Mouse (Mus musculus) gastrocnemius, adult 2 months (tissue): ENCODE measurements around the gene Cuedc1. TPM values are rescaled to one million over a fixed set of nuclear protein-coding genes. Genes with fewer than 3 reads are reported as not detected.
A peak's percentile ranks its signal among the peaks of the same experiment; 100 is the strongest.

Experiments used
- DNase-seq: peaks from one replicate; pipeline ENCODE4 v3.0.0; 2022
- H3K27ac ChIP-seq: fragments of 200-600 bp; 2 replicates; pipeline ENCODE4 v1.8.1; 2022; ENCODE audit warnings: mild to moderate bottlenecking
- H3K4me3 ChIP-seq: fragments of 200-600 bp; 2 replicates; pipeline ENCODE4 v1.8.1; 2022; ENCODE audit warnings: mild to moderate bottlenecking, moderate library complexity
- CTCF ChIP-seq: fragments of 200-600 bp; IDR thresholded peaks from 2 replicates; pipeline ENCODE4 v1.8.1; 2022; ENCODE audit warnings: antibody characterized with exemption, mild to moderate bottlenecking, moderate library complexity
- intact Hi-C: fragments of 180-260 bp; cut with DNase I; formaldehyde crosslinking; loops from one replicate; pipeline ENCODE4 v1.15.1; 2025
- total RNA-seq, 2 experiments: library from RNA; stranded (reverse); gene quantifications; 2 replicates each; pipeline ENCODE4 v1.2.3; 2021

Cuedc1 gene
- total RNA-seq, 2 experiments from 2014 or later, result 101 to 127 TPM

GRCm38 (mm10) chr11:88171876-88172442 is 74.1 kb downstream of the Cuedc1 start:
- peak; percentile 54 for DNase-seq
- no peak for TF ChIP-seq CTCF
- intact Hi-C loops, result no loop called here
- Histone ChIP-seq H3K4me3 (peak overlapping the region; percentile 45), H3K27ac (peak overlapping the region; percentile 91)

- Histone ChIP-seq H3K4me3 (peak overlapping the region; percentile 45), H3K27ac (peak overlapping the region; percentile 91)
- TF ChIP-seq CTCF, result no peak
- intact Hi-C loops, result no loop called here
- DNase-seq, result peak; percentile 89
Measured at GRCm38 (mm10) chr11:88172601-88173325, 74.9 kb downstream of the Cuedc1 start.

GRCm38 (mm10) chr11:88173386-88174025 is 75.6 kb downstream of the Cuedc1 start:
- peak; percentile 26 for DNase-seq
- H3K4me3 ChIP-seq, result peak overlapping the region; percentile 45
- H3K27ac ChIP-seq, result peak overlapping the region; percentile 91
- no peak for TF ChIP-seq CTCF
- intact Hi-C loops, result no loop called here

- intact Hi-C loops, result no loop called here
- peak; percentile 3; the same call in 1 of the 2 replicates for TF ChIP-seq CTCF
- DNase-seq, result peak; percentile 80
- Histone ChIP-seq H3K27ac (peak overlapping the region; percentile 86), H3K4me3 (peak overlapping the region; percentile 52)
Measured at GRCm38 (mm10) chr11:88180467-88180958, 82.7 kb downstream of the Cuedc1 start.

GRCm38 (mm10) chr11:88180959-88181619 is 83.2 kb downstream of the Cuedc1 start:
- Histone ChIP-seq H3K27ac (peak overlapping the region; percentile 86), H3K4me3 (peak overlapping the region; percentile 52)
- peak; percentile 15; the same call in 1 of the 2 replicates for TF ChIP-seq CTCF
- DNase-seq, result peak; percentile 90
- intact Hi-C loops, result no loop called here

GRCm38 (mm10) chr11:88184632-88185180 is 86.8 kb downstream of the Cuedc1 start:
- intact Hi-C loops, result no loop called here
- TF ChIP-seq CTCF, result no peak
- peak overlapping the region; percentile 86 for H3K27ac ChIP-seq
- peak; percentile 76 for DNase-seq
- H3K4me3 ChIP-seq, result peak overlapping the region; percentile 23; the same call in 1 of the 2 replicates

- H3K4me3 ChIP-seq, result peak overlapping the region; percentile 65; the same call in 1 of the 2 replicates
- H3K27ac ChIP-seq, result peak overlapping the region; percentile 92
- DNase-seq, result peak; percentile 17
- TF ChIP-seq CTCF, result no peak
- intact Hi-C loops, result loop anchor here (2.0 kb wide), 2 partner anchors 24 to 128 kb away; no protein-coding TSS in a partner anchor
Measured at GRCm38 (mm10) chr11:88186078-88186946, 88.5 kb downstream of the Cuedc1 start.

DNA sequence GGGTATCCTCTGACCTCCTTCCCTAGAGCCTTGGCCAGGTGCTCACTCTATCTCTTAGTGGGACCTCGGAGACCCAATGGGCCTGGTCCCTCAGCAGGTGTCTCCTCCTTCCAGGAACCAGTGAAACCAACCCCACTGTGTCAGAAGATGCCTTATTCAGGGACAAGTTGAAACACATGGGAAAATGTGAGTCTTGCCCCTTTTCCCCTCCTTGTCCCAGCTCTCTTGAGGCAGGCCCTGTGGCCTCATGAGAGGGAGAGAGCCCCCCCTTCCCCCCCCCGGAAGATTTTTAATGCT is 89.0 kb downstream of the Cuedc1 start:
- intact Hi-C loops, result loop anchor here (2.0 kb wide), 2 partner anchors 24 to 128 kb away; no protein-coding TSS in a partner anchor
- Histone ChIP-seq H3K4me3 (peak overlapping the region; percentile 65), H3K27ac (peak overlapping the region; percentile 92)
- DNase-seq, result peak; percentile 20
- no peak for TF ChIP-seq CTCF

GRCm38 (mm10) chr11:88187417-88188133 is 89.7 kb downstream of the Cuedc1 start:
- Histone ChIP-seq H3K4me3 (peak overlapping the region; percentile 65), H3K27ac (peak overlapping the region; percentile 92)
- intact Hi-C loops, result loop anchor here (2.0 kb wide), 2 partner anchors 25 to 129 kb away; no protein-coding TSS in a partner anchor
- peak; percentile 94 for DNase-seq
- peak; percentile 96 for TF ChIP-seq CTCF

GRCm38 (mm10) chr11:88188216-88188615 is 90.4 kb downstream of the Cuedc1 start:
- DNase-seq, result no peak

GRCm38 (mm10) chr11:88188635-88189034 is 90.8 kb downstream of the Cuedc1 start:
- intact Hi-C loops, result no loop called here
- TF ChIP-seq CTCF, result no peak
- Histone ChIP-seq H3K4me3 (no peak overlapping the region), H3K27ac (peak overlapping the region; percentile 92)
- peak; percentile 20 for DNase-seq

More at GRCm38 (mm10) chr11:88188216-88188615, 90.4 kb downstream of the Cuedc1 start:
- peak overlapping the region; percentile 65 for H3K4me3 ChIP-seq
- peak overlapping the region; percentile 92 for H3K27ac ChIP-seq
- TF ChIP-seq CTCF, result no peak
- intact Hi-C loops, result no loop called here
